Mouse (Mus musculus) stomach, postnatal 0 days (tissue): ENCODE results near the gene Timeless. TPM values are rescaled to one million over a fixed set of nuclear protein-coding genes. Genes with fewer than 3 reads are reported as not detected.

ENCODE experiments used
- ATAC-seq: fragments of 200-750 bp; cut with Nextera tagmentation; 2 replicates; pipeline ENCODE4 v1.8.0; 2017; ENCODE audit not compliant: low FRiP score, low TSS enrichment
- DNase-seq: peaks from one replicate; pipeline ENCODE4 v3.0.0-alpha.2; 2016; ENCODE audit warnings: low spot score
- H3K27ac ChIP-seq: fragments of 300-500 bp; sonication (generic); replicated peaks from 2 replicates; pipeline ENCODE4 v1.5.1; 2014; ENCODE audit warnings: mild to moderate bottlenecking, control low read depth
- H3K27me3 ChIP-seq: fragments of 300-500 bp; sonication (generic); 2 replicates; pipeline ENCODE4 v1.6.1; 2014; ENCODE audit warnings: low read length; ENCODE audit not compliant: control insufficient read depth, insufficient read depth
- H3K36me3 ChIP-seq: fragments of 300-500 bp; sonication (generic); 2 replicates; pipeline ENCODE4 v1.6.1; 2014; ENCODE audit warnings: low read length, mixed read lengths; ENCODE audit not compliant: control insufficient read depth, insufficient read depth
- H3K4me1 ChIP-seq: fragments of 300-500 bp; sonication (generic); replicated peaks from 2 replicates; pipeline ENCODE4 v1.6.1; 2014; ENCODE audit warnings: antibody characterized with exemption; ENCODE audit not compliant: control insufficient read depth, insufficient read depth
- H3K4me2 ChIP-seq: fragments of 300-500 bp; sonication (generic); replicated peaks from 2 replicates; pipeline ENCODE4 v1.6.1; 2014; ENCODE audit warnings: low read depth, mild to moderate bottlenecking, control low read depth, moderate library complexity
- H3K4me3 ChIP-seq: fragments of 300-500 bp; sonication (generic); 2 replicates; pipeline ENCODE4 v1.5.1; 2014; ENCODE audit warnings: low read depth, low read length, control low read depth
- H3K9ac ChIP-seq: fragments of 300-500 bp; sonication (generic); 2 replicates; pipeline ENCODE4 v1.6.1; 2014; ENCODE audit warnings: mild to moderate bottlenecking, low read length, control low read depth, mixed read lengths
- H3K9me3 ChIP-seq: fragments of 300-500 bp; sonication (generic); 2 replicates; pipeline ENCODE4 v1.6.1; 2016; ENCODE audit warnings: low read length; ENCODE audit not compliant: control insufficient read depth
- CTCF ChIP-seq: IDR thresholded peaks from 2 replicates; pipeline ENCODE4 v1.5.1; 2016; ENCODE audit warnings: antibody characterized with exemption, low read depth, mild to moderate bottlenecking, moderate library complexity
- EP300 ChIP-seq: optimal IDR thresholded peaks from 2 replicates; pipeline ENCODE3; 2016; ENCODE audit warnings: antibody characterized with exemption
- WGBS: fragments of 180-500 bp; shearing (Covaris S2); extraction: QIAGEN DNeasy Blood & Tissue Kit; methylation state at CpG from one replicate; pipeline ENCODE4 v1.1.7; 2014; 5-methylcytosine and 5-hydroxymethylcytosine counted together
- polyA plus RNA-seq: library from polyadenylated mRNA; unstranded; fragments of >200 nt; fragmentation: Nextera tagmentation; extraction: Ambion mirVana; gene quantifications from 2 replicates; pipeline ENCODE4 v1.2.1, GENCODE M21; 2015

Timeless gene
- polyA plus RNA-seq, 1 experiment from 2014 or later, result 10.5 TPM

- DNase-seq (peak; percentile 52), ATAC-seq (peak; percentile 48)
- 52% methylated on average over 11 of the region's 11 CpGs for WGBS
- Histone ChIP-seq H3K4me1 (no peaks in the 10 kb centered on the region), H3K9ac (no peak overlapping the region), H3K4me2 (no peak overlapping the region), H3K27me3 (no peaks in the 10 kb centered on the region), H3K36me3 (0 out of 2 replicates have a peak, but pooled peaks cover 2% of the 10 kb centered on the region), H3K27ac (peak overlapping the region; percentile 13; the same call in 1 of the 2 replicates), H3K9me3 (no peaks in the 10 kb centered on the region), H3K4me3 (no peak overlapping the region)
- TF ChIP-seq CTCF (no peak), EP300 (no peak)
Observed at GRCm38 (mm10) chr10:128297622-128298021, 65.8 kb downstream of the Timeless start.

GRCm38 (mm10) chr10:128298243-128298642, 66.4 kb downstream of the Timeless start:
- ATAC-seq, result no peak
- WGBS, result 54% methylated on average over 6 of the region's 6 CpGs
- DNase-seq, result no peak
- H3K27me3 ChIP-seq, result no peaks in the 10 kb centered on the region
- H3K9me3 ChIP-seq, result no peaks in the 10 kb centered on the region
- H3K4me1 ChIP-seq, result no peaks in the 10 kb centered on the region
- no peak for TF ChIP-seq EP300
- no peak for TF ChIP-seq CTCF
- no peak overlapping the region for H3K27ac ChIP-seq
- H3K36me3 ChIP-seq, result no peaks in the 10 kb centered on the region
- no peak overlapping the region; the same call in 1 of the 2 replicates for H3K9ac ChIP-seq
- no peak overlapping the region for H3K4me2 ChIP-seq
- H3K4me3 ChIP-seq, result no peak overlapping the region

GRCm38 (mm10) chr10:128298702-128299171, 66.9 kb downstream of the Timeless start, which contains the start of gene Il23a:
Il23a (minus strand) TSS chr10:128298752.
- TF ChIP-seq CTCF (no peak), EP300 (no peak)
- Histone ChIP-seq H3K9me3 (no peaks in the 10 kb centered on the region), H3K27ac (0 out of 2 replicates have a peak within 1 kb of the TSS, but pooled peaks have one; percentile 13), H3K36me3 (no peaks in the 10 kb centered on the region), H3K4me3 (no peak within 1 kb of the TSS), H3K27me3 (no peaks in the 10 kb centered on the region), H3K9ac (no peak within 1 kb of the TSS; the same call in 1 of the 2 replicates), H3K4me1 (peaks cover 1% of the 10 kb centered on the region; the same call in 1 of the 2 replicates), H3K4me2 (no peak within 1 kb of the TSS)
- 78% methylated on average over 11 of the region's 11 CpGs for WGBS
- ATAC-seq (no peak), DNase-seq (no peak)

- no peak for DNase-seq
- Histone ChIP-seq H3K4me2 (peak overlapping the region; percentile 76), H3K27ac (peak overlapping the region; percentile 97), H3K4me3 (peak overlapping the region; percentile 57), H3K9me3 (no peaks in the 10 kb centered on the region), H3K4me1 (peaks cover 7% of the 10 kb centered on the region; the same call in 1 of the 2 replicates), H3K27me3 (no peaks in the 10 kb centered on the region), H3K9ac (peak overlapping the region; percentile 84), H3K36me3 (no peaks in the 10 kb centered on the region)
- no peak for TF ChIP-seq EP300
- no peak for TF ChIP-seq CTCF
- ATAC-seq, result no peak
- WGBS, result 25% methylated on average over 3 of the region's 3 CpGs
Observed at GRCm38 (mm10) chr10:128302357-128302756, 70.5 kb downstream of the Timeless start.

Other genes with a start within 250 kb of the Timeless start
- gene Hsd17b6, start 224.5 kb upstream of the Timeless start, polyA plus RNA-seq, result 5.0 and 5.7 TPM in 2 replicates
- gene Prim1, start 216.9 kb upstream of the Timeless start, polyA plus RNA-seq, result 27.3 and 27.4 TPM in 2 replicates
- 618 and 628 TPM in 2 replicates for gene Naca, start 196.5 kb upstream of the Timeless start, polyA plus RNA-seq
- gene Ptges3, start 173.1 kb upstream of the Timeless start, polyA plus RNA-seq, result 297 and 316 TPM in 2 replicates
- 2,044 and 2,075 TPM in 2 replicates for gene Atp5b, start 148.8 kb upstream of the Timeless start, polyA plus RNA-seq
- gene Baz2a, start 140.5 kb upstream of the Timeless start, polyA plus RNA-seq, result 5.5 and 7.9 TPM in 2 replicates
- gene Rbms2, start 51.8 kb upstream of the Timeless start, polyA plus RNA-seq, result 15.5 and 17.0 TPM in 2 replicates
- gene Gls2, start 37.6 kb upstream of the Timeless start, polyA plus RNA-seq, result 0.53 and 0.64 TPM in 2 replicates
- gene Spryd4, start 20.3 kb upstream of the Timeless start, polyA plus RNA-seq, result 25.6 and 26.1 TPM in 2 replicates
- not detected in 2 replicates for gene Mip, start 6.2 kb upstream of the Timeless start, polyA plus RNA-seq
- gene Apon, start 22.0 kb downstream of the Timeless start, polyA plus RNA-seq, result 0.13 TPM in 1 of 2 replicates, not detected in the other
- 1.1 and 2.5 TPM in 2 replicates for gene Apof, start 36.6 kb downstream of the Timeless start, polyA plus RNA-seq
- 7.8 and 8.6 TPM in 2 replicates for gene Stat2, start 38.5 kb downstream of the Timeless start, polyA plus RNA-seq
- 0.33 and 0.35 TPM in 2 replicates for gene Il23a, start 66.7 kb downstream of the Timeless start, polyA plus RNA-seq
- 12.6 and 14.1 TPM in 2 replicates for gene Pan2, start 71.3 kb downstream of the Timeless start, polyA plus RNA-seq
- 214 and 218 TPM in 2 replicates for gene Cnpy2, start 90.4 kb downstream of the Timeless start, polyA plus RNA-seq
- gene Cs, start 105.7 kb downstream of the Timeless start, polyA plus RNA-seq, result 152 and 158 TPM in 2 replicates
- gene Coq10a, start 136.9 kb downstream of the Timeless start, polyA plus RNA-seq, result 12.9 and 13.8 TPM in 2 replicates
- 2.9 and 4.3 TPM in 2 replicates for gene Ankrd52, start 145.1 kb downstream of the Timeless start, polyA plus RNA-seq
- 0.75 and 0.76 TPM in 2 replicates for gene Slc39a5, start 169.2 kb downstream of the Timeless start, polyA plus RNA-seq
- gene Nabp2, start 179.4 kb downstream of the Timeless start, polyA plus RNA-seq, result 53.5 and 54.4 TPM in 2 replicates
- 18.9 and 20.1 TPM in 2 replicates for gene Rnf41, start 179.6 kb downstream of the Timeless start, polyA plus RNA-seq
- gene Smarcc2, start 227.2 kb downstream of the Timeless start, polyA plus RNA-seq, result 21.4 and 26.6 TPM in 2 replicates